Mouse (Mus musculus) T-cell, adult 66 days (primary cell): ENCODE measurements around the gene Rasal2. TPM values are rescaled to one million over a fixed set of nuclear protein-coding genes. Genes with fewer than 3 reads are reported as not detected.

Source experiments
- total RNA-seq, 2 experiments: library from RNA; stranded (reverse); gene quantifications; 3 replicates in 1 of 2; 4 replicates in 1 of 2; pipeline ENCODE4 v1.2.4; 2023

Gene Rasal2
- 1 to 10 TPM in 1 of 2 experiments, under 1 TPM in 1; 0.12 to 1.0 TPM for total RNA-seq

GRCm38 (mm10) chr1:157412454-157413369 is at the start of gene Rasal2:
Gene Rasal2 (minus strand): TSS chr1:157412595.

GRCm38 (mm10) chr1:157458421-157459208 is 46.2 kb upstream of the Rasal2 start, which contains the start of gene Cryzl2:
Gene Cryzl2 (plus strand): TSS chr1:157458577.

GRCm38 (mm10) chr1:157108580-157108979 is 303.8 kb downstream of the Rasal2 start, which contains the start of gene Tex35:
Gene Tex35 (minus strand): TSS chr1:157108680.

Other genes with a start within 250 kb of the Rasal2 start
- gene Cryzl2, start 46.0 kb upstream of the Rasal2 start, total RNA-seq: 1 to 10 TPM in 1 of 2 experiments, not detected in 1; 1.1 TPM
- gene Sec16b, start 94.1 kb upstream of the Rasal2 start, total RNA-seq: under 1 TPM; 0.55 to 0.71 TPM